Mouse (Mus musculus) stomach, postnatal 0 days (tissue): ENCODE measurements around the gene Siah3.

Experiments
- CTCF ChIP-seq: IDR thresholded peaks from 2 replicates; pipeline ENCODE4 v1.5.1; 2016; ENCODE audit warnings: antibody characterized with exemption, low read depth, mild to moderate bottlenecking, moderate library complexity
- EP300 ChIP-seq: optimal IDR thresholded peaks from 2 replicates; pipeline ENCODE3; 2016; ENCODE audit warnings: antibody characterized with exemption

DNA sequence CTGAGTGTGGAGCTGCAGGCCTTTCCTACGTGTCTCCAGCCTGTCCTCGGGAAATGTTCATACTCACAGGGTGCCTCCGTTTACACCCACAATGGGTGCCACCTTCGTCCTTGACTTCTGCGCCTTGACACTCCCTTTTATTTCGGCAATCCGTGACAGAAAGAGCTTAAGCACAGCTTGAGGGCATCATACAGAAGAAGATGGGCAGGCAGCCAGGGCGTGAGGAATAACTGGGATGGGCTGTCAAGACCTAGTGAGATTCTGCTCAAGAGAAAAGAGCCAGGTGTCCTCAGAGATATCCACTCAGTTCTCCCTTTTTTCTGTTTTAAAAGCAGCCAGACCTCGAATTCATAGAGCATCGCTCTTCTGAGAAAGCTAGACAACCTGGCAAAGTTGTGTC, 21.2 kb upstream of the Siah3 start:
- TF ChIP-seq CTCF (no peak), EP300 (no peak)
